In genomic region chr17:34630761-34631301, GRCm38 (mm10) we compare ENCODE assay signal across 8 mouse cellular contexts. TPM values are rescaled to one million over a fixed set of nuclear protein-coding genes. Genes with fewer than 3 reads are reported as not detected.
DNase-seq lines count a peak whose midpoint lies in the region; ATAC-seq lines count a peak whose summit lies in the region.

No protein-coding gene starts in this region.

- H3K27ac ChIP-seq in kidney, embryonic 16.5 days (ENCODE audit: low read length) = no peak overlapping the region
- no peak overlapping the region for H3K27ac ChIP-seq in hindbrain, embryonic 13.5 days
- no peak overlapping the region; the same call in 1 of the 2 replicates for H3K27ac ChIP-seq in midbrain, embryonic 15.5 days

- no peak for DNase-seq in kidney, adult 9 months
- DNase-seq in cerebellum, postnatal 10 days = peak; percentile 71 to 78
- no peak for DNase-seq in frontal cortex, postnatal 25 days (ENCODE audit: low spot score in 2 of 2)
- DNase-seq in kidney, adult 11 months = no peak

- H3K36me3 ChIP-seq in kidney, embryonic 16.5 days (ENCODE audit: insufficient read depth, low read length) = no peaks in the 10 kb centered on the region
- H3K36me3 ChIP-seq in hindbrain, embryonic 13.5 days = no peaks in the 10 kb centered on the region
- no peaks in the 10 kb centered on the region for H3K36me3 ChIP-seq in midbrain, embryonic 15.5 days (replicated peaks)

- peak overlapping the region; percentile 53; the same call in 1 of the 2 replicates for H3K9ac ChIP-seq in kidney, embryonic 16.5 days (replicated peaks; ENCODE audit: low read length)
- H3K9ac ChIP-seq in hindbrain, embryonic 13.5 days = peak overlapping the region; percentile 83
- peak overlapping the region; percentile 63 for H3K9ac ChIP-seq in midbrain, embryonic 15.5 days

- no peaks in the 10 kb centered on the region for H3K9me3 ChIP-seq in kidney, embryonic 16.5 days (ENCODE audit: low read length)
- no peaks in the 10 kb centered on the region for H3K9me3 ChIP-seq in hindbrain, embryonic 13.5 days
- H3K9me3 ChIP-seq in midbrain, embryonic 15.5 days = no peaks in the 10 kb centered on the region

- H3K4me3 ChIP-seq in kidney, embryonic 16.5 days (ENCODE audit: low read length) = peak overlapping the region; percentile 36
- peak overlapping the region; percentile 73 for H3K4me3 ChIP-seq in hindbrain, embryonic 13.5 days
- peak overlapping the region; percentile 71 for H3K4me3 ChIP-seq in midbrain, embryonic 15.5 days

- 2% methylated on average over 44 of the region's 48 CpGs for WGBS in kidney, embryonic 16.5 days
- WGBS in hindbrain, embryonic 13.5 days = 1% methylated on average over 44 of the region's 48 CpGs
- WGBS in midbrain, embryonic 15.5 days = 2% methylated on average over 47 of the region's 48 CpGs

- H3K27me3 ChIP-seq in kidney, embryonic 16.5 days (ENCODE audit: insufficient read depth, low read length) = peaks cover 26% of the 10 kb centered on the region
- peaks cover 52% of the 10 kb centered on the region for H3K27me3 ChIP-seq in hindbrain, embryonic 13.5 days
- peaks cover 3% of the 10 kb centered on the region; the same call in 1 of the 2 replicates for H3K27me3 ChIP-seq in midbrain, embryonic 15.5 days (replicated peaks)

- ATAC-seq in kidney, embryonic 16.5 days (ENCODE audit: low FRiP score, low TSS enrichment) = no peak
- no peak for ATAC-seq in hindbrain, embryonic 13.5 days (ENCODE audit: low FRiP score)
- ATAC-seq in midbrain, embryonic 15.5 days (replicated peaks) = no peak
- ATAC-seq in erythroblast, adult 5-6 weeks (replicated peaks; ENCODE audit: low FRiP score, poor library complexity, severe bottlenecking) = no peak

- peak overlapping the region; percentile 56 for H3K4me2 ChIP-seq in kidney, embryonic 16.5 days (replicated peaks; ENCODE audit: low read depth, low read length)
- H3K4me2 ChIP-seq in hindbrain, embryonic 13.5 days = peak overlapping the region; percentile 91
- peak overlapping the region; percentile 89 for H3K4me2 ChIP-seq in midbrain, embryonic 15.5 days

- H3K4me1 ChIP-seq in kidney, embryonic 16.5 days (ENCODE audit: insufficient read depth, low read length) = peaks cover 51% of the 10 kb centered on the region
- H3K4me1 ChIP-seq in hindbrain, embryonic 13.5 days (replicated peaks) = peaks cover 58% of the 10 kb centered on the region
- H3K4me1 ChIP-seq in midbrain, embryonic 15.5 days = peaks cover 54% of the 10 kb centered on the region

RNA-seq across cellular contexts. Expression of gene Prrt1, which starts 1.5 kb away (rescaled TPM):
- polyA plus RNA-seq in kidney, embryonic 16.5 days (2015; fragmentation: Nextera tagmentation; extraction: Ambion mirVana) = 0.23 and 0.29 TPM in 2 replicates
- 5.5 and 5.6 TPM in 2 replicates for polyA plus RNA-seq in hindbrain, embryonic 13.5 days (2015; fragmentation: Nextera tagmentation; extraction: Ambion mirVana)
- 10.7 and 10.8 TPM in 2 replicates for polyA plus RNA-seq in midbrain, embryonic 15.5 days (2015; fragmentation: Nextera tagmentation; extraction: Ambion mirVana)
- not detected in 2 replicates for total RNA-seq in erythroblast, adult 5-6 weeks (2015; ENCODE audit: low replicate concordance)
- not detected in 2 replicates for total RNA-seq in erythroblast, adult 5-6 weeks (2017; ENCODE audit: low replicate concordance)

RNA-seq across cellular contexts. Expression of gene Ppt2, which starts 2.5 kb away (rescaled TPM):
- polyA plus RNA-seq in kidney, embryonic 16.5 days (2015; fragmentation: Nextera tagmentation; extraction: Ambion mirVana) = 47.3 and 53.7 TPM in 2 replicates
- polyA plus RNA-seq in hindbrain, embryonic 13.5 days (2015; fragmentation: Nextera tagmentation; extraction: Ambion mirVana) = 21.7 and 22.7 TPM in 2 replicates
- polyA plus RNA-seq in midbrain, embryonic 15.5 days (2015; fragmentation: Nextera tagmentation; extraction: Ambion mirVana) = 20.0 and 20.9 TPM in 2 replicates
- 13.6 and 21.3 TPM in 2 replicates for total RNA-seq in erythroblast, adult 5-6 weeks (2015; ENCODE audit: low replicate concordance)
- 2.9 and 3.3 TPM in 2 replicates for total RNA-seq in erythroblast, adult 5-6 weeks (2017; ENCODE audit: low replicate concordance)

RNA-seq across cellular contexts. Expression of gene Fkbpl, which starts 13.7 kb away (rescaled TPM):
- 17.5 and 17.7 TPM in 2 replicates for polyA plus RNA-seq in kidney, embryonic 16.5 days (2015; fragmentation: Nextera tagmentation; extraction: Ambion mirVana)
- 16.9 and 17.6 TPM in 2 replicates for polyA plus RNA-seq in hindbrain, embryonic 13.5 days (2015; fragmentation: Nextera tagmentation; extraction: Ambion mirVana)
- 14.6 and 16.0 TPM in 2 replicates for polyA plus RNA-seq in midbrain, embryonic 15.5 days (2015; fragmentation: Nextera tagmentation; extraction: Ambion mirVana)
- not detected in 2 replicates for total RNA-seq in erythroblast, adult 5-6 weeks (2015; ENCODE audit: low replicate concordance)
- total RNA-seq in erythroblast, adult 5-6 weeks (2017; ENCODE audit: low replicate concordance) = 0.42 and 3.9 TPM in 2 replicates

RNA-seq across cellular contexts. Expression of gene Egfl8, which starts 15.1 kb away (rescaled TPM):
- polyA plus RNA-seq in kidney, embryonic 16.5 days (2015; fragmentation: Nextera tagmentation; extraction: Ambion mirVana) = 4.0 and 6.0 TPM in 2 replicates
- polyA plus RNA-seq in hindbrain, embryonic 13.5 days (2015; fragmentation: Nextera tagmentation; extraction: Ambion mirVana) = 11.7 and 12.9 TPM in 2 replicates
- polyA plus RNA-seq in midbrain, embryonic 15.5 days (2015; fragmentation: Nextera tagmentation; extraction: Ambion mirVana) = 9.2 and 10.3 TPM in 2 replicates
- total RNA-seq in erythroblast, adult 5-6 weeks (2015; ENCODE audit: low replicate concordance) = 2.3 TPM in 1 of 2 replicates, not detected in the other
- 0.34 TPM in 1 of 2 replicates, not detected in the other for total RNA-seq in erythroblast, adult 5-6 weeks (2017; ENCODE audit: low replicate concordance)

RNA-seq across cellular contexts. Expression of gene Atf6b, which starts 16.1 kb away (rescaled TPM):
- 103 and 106 TPM in 2 replicates for polyA plus RNA-seq in kidney, embryonic 16.5 days (2015; fragmentation: Nextera tagmentation; extraction: Ambion mirVana)
- polyA plus RNA-seq in hindbrain, embryonic 13.5 days (2015; fragmentation: Nextera tagmentation; extraction: Ambion mirVana) = 117 and 122 TPM in 2 replicates
- 123 and 125 TPM in 2 replicates for polyA plus RNA-seq in midbrain, embryonic 15.5 days (2015; fragmentation: Nextera tagmentation; extraction: Ambion mirVana)
- total RNA-seq in erythroblast, adult 5-6 weeks (2015; ENCODE audit: low replicate concordance) = 4.2 and 6.9 TPM in 2 replicates
- 4.0 and 6.1 TPM in 2 replicates for total RNA-seq in erythroblast, adult 5-6 weeks (2017; ENCODE audit: low replicate concordance)

Comparison
In these comparisons a context has a peak if more than half of its experiments do, and no peak if none do; other contexts are left out.
1. DNase-seq: peak in cerebellum, postnatal 10 days (2 of 2); none in kidney, adult 9 months (single experiment), frontal cortex, postnatal 25 days (0 of 2) and kidney, adult 11 months (single experiment).
2. Peak in every context shown above with its lines, with median percentiles within 50 percentile points of each other: H3K4me2 ChIP-seq, H3K4me3 ChIP-seq and H3K9ac ChIP-seq.